ENCODE assay signal across 17 mouse cellular contexts in the genomic region with DNA sequence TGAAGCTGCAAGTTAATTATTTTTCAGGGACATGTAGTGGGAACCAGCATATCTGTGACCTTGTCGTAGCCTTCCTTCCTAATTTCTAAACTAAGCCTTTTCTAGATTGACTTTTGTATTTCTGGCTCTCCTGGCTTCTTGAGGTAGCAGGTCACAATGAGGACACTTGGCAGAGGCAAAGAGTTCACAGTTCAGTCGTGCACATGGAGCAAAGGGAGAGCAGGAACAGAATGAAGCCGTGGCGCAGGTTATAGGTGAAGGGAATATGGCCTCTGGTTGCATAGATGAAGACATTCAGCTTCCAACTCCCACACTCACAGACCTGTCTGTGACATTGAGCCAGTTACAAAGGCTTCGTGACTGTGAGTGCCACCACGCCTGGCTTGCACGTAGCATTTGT. TPM values are rescaled to one million over a fixed set of nuclear protein-coding genes. Genes with fewer than 3 reads are reported as not detected.
"Had no signal": no experiment of that assay in that cellular context is flagged by ENCODE, and none has a peak within 500 bp of the region (broad histone marks: within the 10 kb centered on the region; RNA-seq: fewer than 3 reads in every experiment).

No protein-coding gene starts in this region.

- H3K36me3 ChIP-seq: limb, embryonic 12.5 days; liver, embryonic 15.5 days; neural tube, embryonic 15.5 days; stomach, embryonic 15.5 days had no signal

- H3K9me3 ChIP-seq: limb, embryonic 12.5 days; liver, embryonic 15.5 days; neural tube, embryonic 15.5 days; stomach, embryonic 15.5 days had no signal

- H3K4me3 ChIP-seq: limb, embryonic 12.5 days; liver, embryonic 15.5 days; myocyte; neural tube, embryonic 15.5 days; stomach, embryonic 15.5 days had no signal

- DNase-seq: layer of hippocampus, adult 9-11 months; layer of hippocampus, postnatal 36 days; liver; lung, adult 2 months; lung, postnatal 36 days; midbrain, embryonic 14.5 days; thymus, adult 2 months; thymus, postnatal 25 days had no signal

- ATAC-seq: inflammation-experienced regulatory T-cells, adult 6 months; intestine, postnatal 0 days; lung, postnatal 0 days had no signal

- H3K4me2 ChIP-seq: limb, embryonic 12.5 days; liver, embryonic 15.5 days; neural tube, embryonic 15.5 days; stomach, embryonic 15.5 days had no signal

- H3K9ac ChIP-seq: limb, embryonic 12.5 days; liver, embryonic 15.5 days; neural tube, embryonic 15.5 days; stomach, embryonic 15.5 days had no signal

- H3K4me1 ChIP-seq: limb, embryonic 12.5 days; liver, embryonic 15.5 days; neural tube, embryonic 15.5 days; stomach, embryonic 15.5 days had no signal

- H3K27me3 ChIP-seq: limb, embryonic 12.5 days; liver, embryonic 15.5 days; neural tube, embryonic 15.5 days; stomach, embryonic 15.5 days had no signal

- H3K27ac ChIP-seq: limb, embryonic 12.5 days; liver, embryonic 15.5 days; neural tube, embryonic 15.5 days; stomach, embryonic 15.5 days had no signal

RNA-seq across cellular contexts. Expression of a gene that starts 36.9 kb away (rescaled TPM):
- total RNA-seq: megakaryocyte progenitor cell, adult 5-6 weeks had no signal
- polyA plus RNA-seq: myocyte had no signal
